Mouse (Mus musculus) erythroblast, embryonic 14.5 days (primary cell): ENCODE measurements at regions not wholly inside any gene's neighbourhood (a gene's known extent, or its start where the extent isn't known, plus 50 kb on each side); places are given as distances from the start of the nearest gene placed in this dataset.

Experiments used
- H3K27me3 ChIP-seq: 2 replicates; pipeline ENCODE4 v1.6.1; 2012; ENCODE audit warnings: inconsistent platforms; ENCODE audit not compliant: control insufficient read depth
- H3K36me3 ChIP-seq: 2 replicates; pipeline ENCODE4 v1.6.1; 2012; ENCODE audit warnings: mild to moderate bottlenecking, inconsistent platforms; ENCODE audit not compliant: control insufficient read depth
- H3K4me1 ChIP-seq: 2 replicates; pipeline ENCODE4 v1.6.1; 2012; ENCODE audit warnings: inconsistent platforms; ENCODE audit not compliant: control insufficient read depth
- H3K4me3 ChIP-seq: replicated peaks from 2 replicates; pipeline ENCODE3; 2012; ENCODE audit warnings: moderate library complexity, mild to moderate bottlenecking, inconsistent platforms
- H3K9me3 ChIP-seq: 2 replicates; pipeline ENCODE4 v1.6.1; 2012; ENCODE audit warnings: low read length, inconsistent platforms, mixed read lengths; ENCODE audit not compliant: control insufficient read depth
- GATA1 ChIP-seq: IDR thresholded peaks from 2 replicates; pipeline ENCODE4 v1.6.1; 2012; ENCODE audit warnings: low read length, inconsistent platforms, mixed read lengths
- TAL1 ChIP-seq: IDR thresholded peaks from 3 replicates; pipeline ENCODE4 v1.6.1; 2012; ENCODE audit warnings: low read length, inconsistent platforms, mixed read lengths

GRCm38 (mm10) chr16:50700811-50701517, 110.0 kb upstream of the Ccdc54 start:
- H3K4me3 ChIP-seq = no peak overlapping the region
- H3K9me3 ChIP-seq = no peaks in the 10 kb centered on the region
- H3K36me3 ChIP-seq = no peaks in the 10 kb centered on the region
- no peaks in the 10 kb centered on the region for H3K27me3 ChIP-seq
- no peaks in the 10 kb centered on the region for H3K4me1 ChIP-seq
- TF ChIP-seq TAL1 (no peak), GATA1 (no peak)

GRCm38 (mm10) chr16:50700123-50700522, 109.2 kb upstream of the Ccdc54 start:
- TF ChIP-seq GATA1 (no peak), TAL1 (no peak)
- H3K36me3 ChIP-seq = no peaks in the 10 kb centered on the region
- H3K27me3 ChIP-seq = no peaks in the 10 kb centered on the region
- no peaks in the 10 kb centered on the region for H3K4me1 ChIP-seq
- H3K9me3 ChIP-seq = no peaks in the 10 kb centered on the region
- no peak overlapping the region for H3K4me3 ChIP-seq

DNA sequence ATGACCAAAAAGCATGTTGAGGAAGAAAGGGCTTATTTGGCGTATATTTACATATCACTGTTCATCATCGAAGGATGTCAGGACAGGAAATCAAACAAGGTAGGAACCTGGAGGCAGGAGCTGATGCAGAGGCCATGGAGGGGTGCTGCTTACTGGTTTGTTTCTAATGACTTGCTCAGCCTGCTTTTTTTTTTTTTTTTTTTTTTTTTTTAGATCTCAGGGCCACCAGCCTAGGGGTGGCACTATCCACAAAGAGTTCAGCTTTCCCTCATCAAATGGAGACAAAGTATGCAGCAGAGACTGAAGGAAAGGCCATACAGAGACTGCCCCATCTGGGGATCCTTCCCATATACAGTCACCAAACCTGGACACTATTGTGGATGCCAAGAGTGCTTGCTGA, 106.8 kb upstream of the Ccdc54 start:
- TF ChIP-seq GATA1 (no peak), TAL1 (no peak)
- no peaks in the 10 kb centered on the region for H3K36me3 ChIP-seq

GRCm38 (mm10) chr16:50696052-50696451, 105.1 kb upstream of the Ccdc54 start:
- no peak for TF ChIP-seq TAL1
- TF ChIP-seq GATA1 = no peak
- no peaks in the 10 kb centered on the region for H3K9me3 ChIP-seq
- no peaks in the 10 kb centered on the region for H3K36me3 ChIP-seq
- H3K4me3 ChIP-seq = no peak overlapping the region
- no peaks in the 10 kb centered on the region for H3K4me1 ChIP-seq
- no peaks in the 10 kb centered on the region for H3K27me3 ChIP-seq

More for the DNA sequence above, 106.8 kb upstream of the Ccdc54 start:
- Histone ChIP-seq H3K4me1 (no peaks in the 10 kb centered on the region), H3K27me3 (no peaks in the 10 kb centered on the region), H3K9me3 (no peaks in the 10 kb centered on the region), H3K4me3 (no peak overlapping the region)

DNA sequence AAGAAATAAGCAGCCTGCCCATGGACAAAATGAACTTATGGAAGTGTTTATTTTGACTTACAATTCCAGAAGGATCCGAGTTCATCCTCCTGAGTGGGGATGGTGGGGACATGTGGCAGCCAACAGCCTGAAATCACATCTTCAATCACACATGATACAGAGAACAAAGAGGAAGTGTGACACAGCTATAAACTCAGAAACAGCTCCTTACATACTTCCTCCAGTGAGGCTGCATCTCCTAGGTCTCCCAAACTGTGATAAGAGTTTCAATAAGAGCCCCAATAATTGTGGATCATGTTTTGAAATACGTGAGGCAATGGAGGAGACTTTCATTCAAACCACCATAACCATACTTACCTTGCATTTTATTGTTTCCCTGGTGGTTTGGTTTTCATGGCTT, 103.1 kb upstream of the Ccdc54 start:
- H3K9me3 ChIP-seq = no peaks in the 10 kb centered on the region
- H3K36me3 ChIP-seq = no peaks in the 10 kb centered on the region
- H3K4me3 ChIP-seq = no peak overlapping the region
- no peaks in the 10 kb centered on the region for H3K27me3 ChIP-seq
- no peaks in the 10 kb centered on the region for H3K4me1 ChIP-seq
- TF ChIP-seq GATA1 (no peak), TAL1 (no peak)

DNA sequence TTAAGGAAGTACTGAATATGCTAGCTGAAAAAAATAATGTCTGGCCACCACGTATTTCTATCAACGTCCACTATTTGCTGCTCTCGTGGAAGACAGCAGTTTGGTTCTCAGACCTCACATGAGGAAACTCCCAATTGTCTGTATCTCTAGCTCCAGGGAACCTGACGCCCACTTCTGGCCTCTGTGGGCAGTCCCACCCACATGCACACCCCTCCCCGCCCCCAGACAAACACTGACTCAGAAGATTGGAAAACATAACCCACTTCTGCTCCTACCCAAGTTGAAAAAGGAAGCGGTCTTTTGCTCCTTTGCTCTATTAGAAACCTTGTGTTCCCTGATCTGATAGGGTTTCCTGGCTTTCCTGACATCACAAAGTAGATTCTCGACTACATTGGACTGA, 99.9 kb upstream of the Ccdc54 start:
- Histone ChIP-seq H3K4me3 (no peak overlapping the region), H3K36me3 (no peaks in the 10 kb centered on the region), H3K4me1 (no peaks in the 10 kb centered on the region), H3K9me3 (no peaks in the 10 kb centered on the region), H3K27me3 (no peaks in the 10 kb centered on the region)
- TF ChIP-seq GATA1 = no peak
- no peak for TF ChIP-seq TAL1

- TF ChIP-seq GATA1 = no peak
- TF ChIP-seq TAL1 = no peak
- Histone ChIP-seq H3K36me3 (no peaks in the 10 kb centered on the region), H3K9me3 (no peaks in the 10 kb centered on the region), H3K4me1 (no peaks in the 10 kb centered on the region), H3K27me3 (no peaks in the 10 kb centered on the region), H3K4me3 (no peak overlapping the region)
Observed at GRCm38 (mm10) chr16:50689525-50689924, 98.6 kb upstream of the Ccdc54 start.

DNA sequence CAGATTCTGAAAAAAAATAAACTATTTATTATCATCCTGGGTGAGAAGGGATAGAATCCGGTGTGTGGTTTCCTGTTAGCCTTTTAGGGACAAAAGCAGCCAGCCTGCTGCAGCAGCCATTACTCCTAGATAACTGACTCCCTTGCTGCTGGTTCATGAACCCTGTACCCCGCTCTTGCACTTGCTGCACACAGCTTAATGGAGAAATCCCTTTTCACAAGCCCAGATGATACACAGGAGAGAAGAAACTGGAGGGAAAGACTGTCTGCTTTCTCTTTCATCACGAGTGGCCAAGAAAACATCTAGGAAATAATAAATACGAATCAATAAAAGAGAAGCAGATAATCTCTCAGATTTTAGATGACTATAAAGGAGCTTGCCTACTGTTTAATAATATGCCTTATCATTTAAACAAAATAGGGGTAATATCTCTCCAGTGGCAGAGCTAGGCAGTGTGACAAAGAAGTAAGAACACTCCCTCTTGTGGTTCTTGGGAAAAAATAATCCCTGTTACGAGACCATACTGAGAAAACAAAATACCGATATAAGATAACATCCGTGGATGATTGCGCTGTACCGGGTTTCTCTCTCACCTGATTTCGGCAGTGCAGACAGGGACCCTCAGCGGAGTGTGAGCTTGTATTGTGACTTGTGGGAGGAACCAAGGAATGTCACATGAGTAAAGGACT, 98.0 kb upstream of the Ccdc54 start:
- TF ChIP-seq GATA1 (no peak), TAL1 (no peak)
- H3K36me3 ChIP-seq = no peaks in the 10 kb centered on the region
- H3K9me3 ChIP-seq = no peaks in the 10 kb centered on the region
- H3K27me3 ChIP-seq = no peaks in the 10 kb centered on the region
- no peaks in the 10 kb centered on the region for H3K4me1 ChIP-seq
- H3K4me3 ChIP-seq = no peak overlapping the region

- Histone ChIP-seq H3K4me1 (no peaks in the 10 kb centered on the region), H3K9me3 (no peaks in the 10 kb centered on the region), H3K27me3 (no peaks in the 10 kb centered on the region), H3K36me3 (no peaks in the 10 kb centered on the region), H3K4me3 (no peak overlapping the region)
- no peak for TF ChIP-seq GATA1
- no peak for TF ChIP-seq TAL1
Observed at GRCm38 (mm10) chr16:50679698-50680097, 88.7 kb upstream of the Ccdc54 start.
